ENCODE assay signal across 20 mouse cellular contexts in the genomic region with DNA sequence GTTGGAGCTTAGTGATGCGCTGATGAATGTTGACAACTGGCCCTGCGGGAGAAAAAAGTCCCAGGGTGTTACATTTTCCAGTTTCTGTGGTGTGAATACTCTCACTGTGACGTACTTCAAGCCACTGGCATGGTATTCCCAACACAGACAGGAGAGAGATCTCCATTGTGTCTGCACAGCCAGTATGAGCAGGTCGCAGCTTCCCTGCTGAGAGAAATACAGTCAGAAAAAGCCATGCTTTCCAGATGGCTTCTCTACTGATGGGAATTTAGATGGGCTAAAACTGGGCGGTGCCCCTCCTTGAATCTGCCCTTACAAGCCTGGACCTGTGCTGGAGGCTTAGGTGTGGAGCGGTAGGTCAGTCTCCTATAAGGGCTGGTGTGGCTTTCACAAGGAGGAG. TPM values are rescaled to one million over a fixed set of nuclear protein-coding genes. Genes with fewer than 3 reads are reported as not detected.
"Had no signal": no experiment of that assay in that cellular context is flagged by ENCODE, and none has a peak within 500 bp of the region (broad histone marks: within the 10 kb centered on the region; RNA-seq: fewer than 3 reads in every experiment).

No protein-coding gene starts in this region.

- H3K27ac ChIP-seq: kidney, postnatal 0 days; limb, embryonic 12.5 days; limb, embryonic 15.5 days; liver, embryonic 14.5 days; macrophage; midbrain, embryonic 12.5 days; midbrain, embryonic 15.5 days; neural tube, embryonic 13.5 days had no signal

- H3K4me3 ChIP-seq: limb, embryonic 12.5 days; limb, embryonic 15.5 days; midbrain, embryonic 12.5 days; midbrain, embryonic 15.5 days; neural tube, embryonic 13.5 days had no signal

- DNase-seq: kidney, postnatal 25 days; left cerebral cortex, postnatal 4 days; liver, postnatal 0 days; lung, embryonic 14.5 days; retina, postnatal 1 day; right cerebral cortex, postnatal 25 days; spleen, adult 18-20 months; thymus, adult 18-20 months; thymus, postnatal 36 days had no signal

RNA-seq across cellular contexts. Expression of a gene that starts 28.9 kb away (rescaled TPM):
- total RNA-seq: layer of hippocampus, postnatal 14 days; left cerebral cortex, adult 8-10 months; megakaryocyte, adult 5-6 weeks had no signal
